In the genomic region with DNA sequence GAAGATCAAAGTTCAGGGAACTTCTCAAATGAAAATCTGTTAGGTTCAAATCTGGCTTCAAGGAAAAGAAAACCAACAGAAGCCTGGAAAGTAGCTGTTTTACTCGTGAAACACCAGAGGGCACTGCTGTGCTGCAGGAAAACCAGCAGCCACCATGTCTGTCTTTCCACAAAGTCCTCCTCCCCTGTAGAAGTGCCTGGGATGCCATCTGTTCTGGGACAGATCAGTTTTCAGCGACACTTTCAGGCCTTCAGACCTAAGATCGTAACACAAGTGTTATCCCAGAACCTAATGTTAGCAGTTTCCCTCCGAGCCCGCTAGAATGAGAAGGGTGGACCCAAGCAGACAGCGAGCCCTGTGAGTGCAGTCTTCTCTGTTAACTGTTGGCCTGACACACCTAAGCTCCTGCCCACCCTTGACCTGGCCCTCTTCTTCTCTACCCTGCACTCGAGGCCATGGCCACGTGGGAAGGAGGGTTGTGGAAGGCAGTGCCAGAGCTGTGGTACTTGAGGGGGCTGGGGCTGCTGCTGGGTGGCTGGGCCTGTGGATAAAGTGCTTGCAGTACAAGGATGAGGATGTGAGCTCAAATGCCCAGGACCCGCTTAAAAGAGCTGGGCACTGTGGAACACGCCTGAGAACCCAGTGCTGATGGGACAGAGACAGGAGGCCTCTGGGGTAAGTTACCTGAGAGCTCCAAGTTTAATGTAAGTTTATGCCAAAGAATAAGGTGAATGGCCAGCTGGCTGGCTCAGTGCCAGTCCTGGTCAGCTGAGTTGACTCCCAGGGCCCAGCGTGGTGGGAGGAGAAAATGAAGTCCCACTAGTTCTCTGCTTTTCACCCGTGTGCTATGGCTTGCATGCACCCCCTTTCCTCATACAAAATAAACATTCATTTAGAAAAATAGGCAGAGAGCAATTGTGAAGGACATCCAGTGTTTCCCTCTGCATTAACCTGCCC, we compare ENCODE assay signal across 8 mouse cellular contexts. TPM values are rescaled to one million over a fixed set of nuclear protein-coding genes. Genes with fewer than 3 reads are reported as not detected.
DNase-seq lines count a peak whose midpoint lies in the region; ATAC-seq and TF ChIP-seq lines count a peak whose summit lies in the region.
"Not testable (repeated sequence)": the region's sequence is repeated elsewhere in the genome, so short reads cannot be mapped to it uniquely, and the experiment has no call there.

No protein-coding gene starts in this region.

- H3K4me3 ChIP-seq in bone marrow, adult 2 months (replicated peaks; ENCODE audit: control insufficient read depth, low read depth, low read length); embryonic facial prominence, embryonic 11.5 days (ENCODE audit: low read depth, low read length); heart, adult 2 months; kidney, embryonic 16.5 days (ENCODE audit: low read length); limb, embryonic 14.5 days (replicated peaks; ENCODE audit: low read length); midbrain, embryonic 15.5 days; spleen, adult 2 months (ENCODE audit: extremely low read depth, insufficient read depth, insufficient read length): not testable (repeated sequence)

- not testable (repeated sequence) for H3K79me2 ChIP-seq in heart, adult 2 months (replicated peaks; ENCODE audit: control insufficient read depth, insufficient read depth, low read length)

- peak; percentile 84 for TF ChIP-seq EP300 in heart, adult 2 months (IDR thresholded peaks at IDR 0.05; ENCODE audit: insufficient read depth, low read depth, low read length)

- intact Hi-C loops in heart, adult 2 months (cut with DNase I), result loop anchor here (1.0 to 2.0 kb wide), 5 partner anchors 26 to 253 kb away; a partner anchor contains a TSS

- TF ChIP-seq POLR2A in bone marrow, adult 2 months (IDR thresholded peaks at IDR 0.05; ENCODE audit: borderline replicate concordance, control insufficient read depth, low read depth, low read length); heart, adult 2 months (IDR thresholded peaks at IDR 0.05; ENCODE audit: insufficient read depth, low read depth, low read length); limb, embryonic 14.5 days (IDR thresholded peaks at IDR 0.05; ENCODE audit: borderline replicate concordance, extremely low read depth, insufficient read depth, insufficient read length); spleen, adult 2 months (IDR thresholded peaks at IDR 0.05; ENCODE audit: low read depth, low read length): not testable (repeated sequence)

- H3K27me3 ChIP-seq in embryonic facial prominence, embryonic 11.5 days (ENCODE audit: control insufficient read depth, insufficient read depth, low read length); heart, adult 2 months (ENCODE audit: control insufficient read depth, insufficient read depth, low read length); kidney, embryonic 16.5 days (ENCODE audit: insufficient read depth, low read length); limb, embryonic 14.5 days (ENCODE audit: control insufficient read depth, insufficient read depth, low read length); midbrain, embryonic 15.5 days (replicated peaks); spleen, adult 2 months (ENCODE audit: control insufficient read depth, insufficient read depth, low read length): not testable (repeated sequence)

- peak; percentile 61 for DNase-seq in CD4-positive helper T cell, adult 2 months (ENCODE audit: low read depth, low spot score)
- DNase-seq in embryonic facial prominence, embryonic 11.5 days (ENCODE audit: low spot score), result peak; percentile 83
- peak; percentile 50 to 59 for DNase-seq in heart, adult 2 months
- peak; percentile 66 for DNase-seq in limb, embryonic 14.5 days (ENCODE audit: low spot score)
- DNase-seq in spleen, adult 2 months (ENCODE audit: low read depth in 1 of 2, low spot score in 2 of 2), result peak in 1 of 2 experiments; percentile 8

- TF ChIP-seq CTCF in bone marrow, adult 2 months (IDR thresholded peaks at IDR 0.05; ENCODE audit: control insufficient read depth, insufficient read depth, low read length), result peak; percentile 79
- peak; percentile 76 for TF ChIP-seq CTCF in heart, adult 2 months (IDR thresholded peaks at IDR 0.05)
- TF ChIP-seq CTCF in spleen, adult 2 months (IDR thresholded peaks at IDR 0.05; ENCODE audit: extremely low read depth, insufficient read depth, insufficient read length, insufficient replicate concordance), result peak; percentile 65; the same call in 1 of the 2 replicates

- 0 out of 2 replicates have a peak overlapping the region, but pooled peaks have one; percentile 2 for H3K27ac ChIP-seq in bone marrow, adult 2 months (ENCODE audit: control insufficient read depth, insufficient read depth, low read depth, low read length, poor library complexity)
- not testable (repeated sequence) for H3K27ac ChIP-seq in embryonic facial prominence, embryonic 11.5 days (replicated peaks; ENCODE audit: low read depth, low read length); heart, adult 2 months; kidney, embryonic 16.5 days (ENCODE audit: low read length); limb, embryonic 14.5 days (replicated peaks; ENCODE audit: low read depth, low read length); midbrain, embryonic 15.5 days; spleen, adult 2 months (ENCODE audit: insufficient read depth, low read length)

- WGBS in bone marrow, adult 2 months, result 56% methylated on average over 12 of the region's 12 CpGs
- 42% methylated on average over 12 of the region's 12 CpGs for WGBS in embryonic facial prominence, embryonic 11.5 days
- 39% methylated on average over 12 of the region's 12 CpGs for WGBS in heart, adult 2 months
- 26% methylated on average over 12 of the region's 12 CpGs for WGBS in kidney, embryonic 16.5 days
- WGBS in limb, embryonic 14.5 days, result 30% methylated on average over 11 of the region's 12 CpGs
- 47% methylated on average over 12 of the region's 12 CpGs for WGBS in midbrain, embryonic 15.5 days
- WGBS in spleen, adult 2 months, result 62% methylated on average over 12 of the region's 12 CpGs

- not testable (repeated sequence) for H3K9ac ChIP-seq in embryonic facial prominence, embryonic 11.5 days (replicated peaks; ENCODE audit: low read length); heart, adult 2 months (ENCODE audit: low read depth, low read length); kidney, embryonic 16.5 days (replicated peaks; ENCODE audit: low read length); limb, embryonic 14.5 days (ENCODE audit: low read depth, low read length, severe bottlenecking); midbrain, embryonic 15.5 days

- not testable (repeated sequence) for H3K4me1 ChIP-seq in bone marrow, adult 2 months (ENCODE audit: control insufficient read depth, insufficient read depth, low read length); embryonic facial prominence, embryonic 11.5 days (ENCODE audit: control insufficient read depth, insufficient read depth, low read length); heart, adult 2 months (ENCODE audit: control insufficient read depth, insufficient read depth, low read length); kidney, embryonic 16.5 days (ENCODE audit: insufficient read depth, low read length); limb, embryonic 14.5 days (ENCODE audit: control insufficient read depth, insufficient read depth, low read length); midbrain, embryonic 15.5 days; spleen, adult 2 months (ENCODE audit: control insufficient read depth, insufficient read depth, insufficient read length)

- H3K36me3 ChIP-seq in embryonic facial prominence, embryonic 11.5 days (replicated peaks; ENCODE audit: control insufficient read depth, insufficient read depth, low read depth, low read length); heart, adult 2 months (ENCODE audit: control insufficient read depth, insufficient read depth, low read length); kidney, embryonic 16.5 days (ENCODE audit: insufficient read depth, low read length); limb, embryonic 14.5 days (ENCODE audit: control insufficient read depth, insufficient read depth, low read length); midbrain, embryonic 15.5 days (replicated peaks); spleen, adult 2 months (ENCODE audit: control insufficient read depth, insufficient read depth, low read length): not testable (repeated sequence)

- 0 out of 2 replicates have a peak, but pooled peaks have one; percentile 34 for ATAC-seq in embryonic facial prominence, embryonic 11.5 days (replicated peaks; ENCODE audit: insufficient number of reproducible peaks, low FRiP score, low TSS enrichment, low read depth)
- peak; percentile 55 for ATAC-seq in kidney, embryonic 16.5 days (ENCODE audit: low FRiP score, low TSS enrichment)
- ATAC-seq in limb, embryonic 14.5 days (ENCODE audit: low FRiP score, low read depth), result peak; percentile 79
- ATAC-seq in midbrain, embryonic 15.5 days (replicated peaks), result peak; percentile 48; the same call in 1 of the 2 replicates

- not testable (repeated sequence) for H3K9me3 ChIP-seq in embryonic facial prominence, embryonic 11.5 days (replicated peaks; ENCODE audit: control insufficient read depth, low read length); kidney, embryonic 16.5 days (ENCODE audit: low read length); limb, embryonic 14.5 days (ENCODE audit: control insufficient read depth, low read length); midbrain, embryonic 15.5 days

- H3K4me2 ChIP-seq in embryonic facial prominence, embryonic 11.5 days (ENCODE audit: low read depth, low read length); kidney, embryonic 16.5 days (replicated peaks; ENCODE audit: low read depth, low read length); limb, embryonic 14.5 days (replicated peaks; ENCODE audit: low read depth, low read length, severe bottlenecking); midbrain, embryonic 15.5 days: not testable (repeated sequence)

RNA-seq across cellular contexts. Expression of a gene that starts 22.9 kb away (rescaled TPM):
- 3.1 and 6.3 TPM in 2 replicates for polyA plus RNA-seq in bone marrow, adult 2 months (2011; ENCODE audit: insufficient read depth, insufficient read length, low replicate concordance, missing spikeins)
- 2.0 and 2.2 TPM in 2 replicates for polyA plus RNA-seq in embryonic facial prominence, embryonic 11.5 days (2014; fragmentation: Nextera tagmentation; extraction: Ambion mirVana)
- total RNA-seq in heart, adult 2 months (2021), result 1 to 10 TPM; 1.3 to 1.5 TPM
- polyA plus RNA-seq in heart, adult 2 months (2012; rRNA removed), result 0.61 and 1.1 TPM in 2 replicates
- 4.2 and 5.4 TPM in 2 replicates for polyA plus RNA-seq in kidney, embryonic 16.5 days (2015; fragmentation: Nextera tagmentation; extraction: Ambion mirVana)
- 9.7 and 11.9 TPM in 2 replicates for polyA plus RNA-seq in limb, embryonic 14.5 days (2012; rRNA removed)
- 5.9 and 6.2 TPM in 2 replicates for polyA plus RNA-seq in limb, embryonic 14.5 days (2014; fragmentation: Nextera tagmentation; extraction: Ambion mirVana)
- 2.1 and 3.0 TPM in 2 replicates for polyA plus RNA-seq in midbrain, embryonic 15.5 days (2015; fragmentation: Nextera tagmentation; extraction: Ambion mirVana)
- 1.6 and 1.8 TPM in 2 replicates for polyA plus RNA-seq in spleen, adult 2 months (2012; rRNA removed)

RNA-seq across cellular contexts. Expression of a gene that starts 24.9 kb away (rescaled TPM):
- polyA plus RNA-seq in bone marrow, adult 2 months (2011; ENCODE audit: insufficient read depth, insufficient read length, low replicate concordance, missing spikeins), result 20.7 and 34.8 TPM in 2 replicates
- 1.4 and 1.8 TPM in 2 replicates for polyA plus RNA-seq in embryonic facial prominence, embryonic 11.5 days (2014; fragmentation: Nextera tagmentation; extraction: Ambion mirVana)
- total RNA-seq in heart, adult 2 months (2021), result 1 to 10 TPM; 5.1 to 5.5 TPM
- polyA plus RNA-seq in heart, adult 2 months (2012; rRNA removed), result 5.6 and 7.0 TPM in 2 replicates
- 1.00 and 1.2 TPM in 2 replicates for polyA plus RNA-seq in kidney, embryonic 16.5 days (2015; fragmentation: Nextera tagmentation; extraction: Ambion mirVana)
- polyA plus RNA-seq in limb, embryonic 14.5 days (2012; rRNA removed), result 2.7 and 3.2 TPM in 2 replicates
- polyA plus RNA-seq in limb, embryonic 14.5 days (2014; fragmentation: Nextera tagmentation; extraction: Ambion mirVana), result 3.4 and 5.2 TPM in 2 replicates
- polyA plus RNA-seq in midbrain, embryonic 15.5 days (2015; fragmentation: Nextera tagmentation; extraction: Ambion mirVana), result 3.3 and 4.0 TPM in 2 replicates
- polyA plus RNA-seq in spleen, adult 2 months (2012; rRNA removed), result 4.6 and 5.4 TPM in 2 replicates
